Mouse (Mus musculus): Measurements from ENCODE around the gene Fosl1. TPM values are rescaled to one million over a fixed set of nuclear protein-coding genes. Genes with fewer than 3 reads are reported as not detected.
A peak's percentile ranks its signal among the peaks of the same experiment; 100 is the strongest.

Gene Fosl1
- polyA plus RNA-seq, 1 experiment from 2014 or later: not detected

DNA sequence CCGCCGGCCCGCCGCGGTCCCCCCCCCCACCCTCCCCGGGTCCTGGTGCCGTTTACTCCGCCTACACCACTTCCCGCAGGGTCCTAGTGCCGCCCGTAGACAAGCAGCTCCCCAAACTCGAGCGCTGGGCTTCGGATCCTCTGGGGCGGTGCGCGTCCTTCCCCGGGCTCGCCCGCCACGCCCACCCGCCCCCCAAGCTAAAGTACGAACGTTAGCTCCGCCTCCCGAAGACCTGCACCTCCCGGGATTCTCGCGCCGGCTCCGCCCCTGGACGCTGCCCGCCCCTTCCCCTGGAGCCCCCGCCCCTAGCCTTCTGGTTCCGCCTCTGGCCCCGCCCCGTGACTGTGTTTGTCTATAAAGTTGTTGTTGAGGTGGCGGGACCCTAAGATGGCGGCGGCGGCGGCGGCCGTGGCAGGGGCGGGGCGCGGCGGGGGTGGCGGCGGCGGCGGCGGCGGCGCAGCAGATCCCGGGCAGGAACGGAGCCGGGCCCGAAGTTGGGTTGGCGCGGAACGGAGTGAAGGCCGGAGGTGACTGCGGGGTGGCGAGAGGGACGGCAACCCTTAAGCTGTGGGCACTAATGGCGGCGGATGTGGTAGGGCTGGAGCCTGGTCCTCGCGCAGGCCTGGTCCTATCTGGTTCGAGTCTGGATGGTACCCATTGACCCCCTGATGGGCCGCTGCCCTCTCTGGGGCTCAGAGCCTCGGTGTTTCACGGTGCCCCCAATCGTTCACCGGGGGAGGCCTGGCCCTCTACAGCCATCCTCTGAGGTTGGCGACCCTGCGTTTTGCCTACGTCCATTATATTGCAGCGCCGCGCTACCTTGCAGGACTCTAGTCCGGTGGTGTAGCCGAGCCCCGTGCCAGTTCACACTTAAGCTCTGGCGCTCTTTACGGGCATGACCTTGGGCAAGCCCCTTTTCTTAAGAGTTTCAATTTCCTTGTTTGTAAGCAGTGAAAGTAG lies 22.3 kb upstream of the Fosl1 start, which contains the start of the genes Drap1 and AI837181:
Drap1 (minus strand) TSS at position 198 of the 960 bp plus-strand sequence.
AI837181 (plus strand) TSS at position 363 of the 960 bp plus-strand sequence.
- peak; percentile 91 for ATAC-seq (ENCODE audit: insufficient number of reproducible peaks, low FRiP score)
- under 1% methylated on average over 77 of the region's 87 CpGs for WGBS
- H3K9me3 ChIP-seq (replicated peaks): no peaks in the 10 kb centered on the region
- H3K27me3 ChIP-seq (replicated peaks): no peaks in the 10 kb centered on the region
- H3K9ac ChIP-seq: peak within 1 kb of the TSS; percentile 91
- peak within 1 kb of the TSS; percentile 89 for H3K4me3 ChIP-seq
- peaks cover 29% of the 10 kb centered on the region for H3K4me1 ChIP-seq (replicated peaks)
- H3K4me2 ChIP-seq: peak within 1 kb of the TSS; percentile 94
- H3K36me3 ChIP-seq: peaks cover 50% of the 10 kb centered on the region
- H3K27ac ChIP-seq (ENCODE audit: poor library complexity, severe bottlenecking): peak within 1 kb of the TSS; percentile 91

DNA sequence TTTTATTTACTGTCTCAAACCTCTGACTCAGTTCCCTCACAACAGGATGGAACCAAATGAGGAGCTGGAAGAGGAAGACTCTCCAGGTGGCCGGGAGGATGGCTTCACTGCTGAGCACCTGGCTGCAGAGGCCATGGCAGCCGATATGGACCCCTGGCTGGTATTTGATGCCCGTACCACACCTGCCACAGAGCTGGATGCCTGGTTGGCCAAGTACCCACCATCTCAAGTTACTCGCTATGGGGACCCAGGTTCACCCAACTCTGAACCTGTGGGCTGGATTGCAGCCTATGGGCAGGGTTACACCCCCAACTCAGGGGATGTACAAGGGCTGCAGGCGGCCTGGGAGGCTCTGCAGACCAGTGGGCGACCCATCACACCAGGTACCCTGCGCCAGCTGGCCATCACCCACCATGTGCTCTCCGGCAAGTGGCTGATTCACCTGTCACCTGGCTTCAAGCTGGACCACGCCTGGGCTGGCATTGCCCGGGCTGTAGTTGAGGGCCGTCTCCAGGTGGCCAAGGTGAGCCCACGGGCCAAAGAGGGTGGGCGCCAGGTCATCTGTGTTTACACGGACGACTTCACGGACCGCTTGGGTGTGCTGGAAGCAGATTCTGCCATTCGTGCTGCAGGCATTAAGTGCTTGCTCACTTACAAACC lies 21.3 kb upstream of the Fosl1 start:
- Histone ChIP-seq H3K4me2 (peak overlapping the region; percentile 83), H3K4me3 (peak overlapping the region; percentile 89)

DNA sequence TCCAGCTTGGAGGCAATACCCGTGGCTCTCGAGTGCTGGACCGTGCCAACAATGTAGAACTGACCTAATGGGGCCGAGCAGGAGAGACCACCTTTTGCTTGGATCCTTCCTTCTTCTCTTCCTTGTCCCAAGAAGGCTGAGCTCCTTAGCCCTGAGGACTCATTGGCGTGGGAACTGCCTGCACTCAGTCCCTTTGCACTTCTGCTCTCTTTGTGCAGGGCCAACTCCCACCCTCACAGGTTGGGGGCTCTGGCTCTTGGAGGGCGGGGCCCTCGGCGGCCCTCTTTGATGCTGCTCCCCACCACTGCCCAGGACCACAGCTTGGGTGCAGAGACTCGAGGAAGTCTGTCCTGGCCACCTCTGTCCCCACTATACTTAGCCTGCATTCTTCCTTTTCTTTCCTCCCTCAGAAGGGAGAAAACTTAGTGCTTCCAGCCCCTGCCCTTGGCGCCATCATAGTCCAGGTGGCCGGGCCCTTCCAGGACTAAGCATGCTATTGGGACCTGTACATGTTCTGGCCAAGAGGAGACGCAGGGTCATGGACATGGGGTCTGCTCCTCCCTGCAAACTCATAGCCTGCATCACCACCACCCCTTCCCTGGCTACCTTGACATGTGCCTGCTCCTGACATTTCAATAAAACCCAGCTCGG lies 20.6 kb upstream of the Fosl1 start:
- Histone ChIP-seq H3K4me2 (peak overlapping the region; percentile 83; the same call in 1 of the 2 replicates), H3K4me3 (peak overlapping the region; percentile 89), H3K27me3 (replicated peaks) (no peaks in the 10 kb centered on the region), H3K9me3 (replicated peaks) (no peaks in the 10 kb centered on the region), H3K27ac (ENCODE audit: poor library complexity, severe bottlenecking) (no peak overlapping the region), H3K36me3 (peaks cover 35% of the 10 kb centered on the region), H3K9ac (no peak overlapping the region), H3K4me1 (replicated peaks) (peaks cover 29% of the 10 kb centered on the region)
- WGBS: 92% methylated on average over 13 of the region's 13 CpGs
- no peak for ATAC-seq (ENCODE audit: insufficient number of reproducible peaks, low FRiP score)

More for the DNA sequence above, 21.3 kb upstream of the Fosl1 start:
- Histone ChIP-seq H3K27ac (ENCODE audit: poor library complexity, severe bottlenecking) (peak overlapping the region; percentile 81; the same call in 1 of the 2 replicates), H3K4me1 (replicated peaks) (peaks cover 29% of the 10 kb centered on the region), H3K36me3 (peaks cover 40% of the 10 kb centered on the region), H3K27me3 (replicated peaks) (no peaks in the 10 kb centered on the region), H3K9me3 (replicated peaks) (no peaks in the 10 kb centered on the region), H3K9ac (peak overlapping the region; percentile 89)
- WGBS: 90% methylated on average over 18 of the region's 18 CpGs
- ATAC-seq (ENCODE audit: insufficient number of reproducible peaks, low FRiP score): no peak

DNA sequence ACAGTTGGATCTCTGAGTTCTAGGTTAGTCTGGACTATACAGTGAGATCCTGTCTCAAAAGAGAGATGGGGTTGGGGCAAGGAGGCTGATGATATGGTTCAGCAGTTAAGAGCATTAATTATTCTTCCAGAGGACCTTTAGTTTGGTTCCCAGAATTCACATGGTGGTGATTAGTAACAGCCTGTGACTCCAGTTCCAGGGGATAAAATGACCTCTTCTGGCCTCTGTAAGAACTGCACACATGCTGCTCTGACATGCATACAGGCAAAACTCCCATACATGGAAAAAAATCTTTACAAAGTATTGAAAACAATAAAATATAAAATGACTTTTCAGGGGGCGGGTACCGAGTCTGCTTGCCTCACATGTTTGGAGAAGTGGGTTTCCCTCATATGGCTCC lies 19.3 kb upstream of the Fosl1 start:
- H3K4me1 ChIP-seq (replicated peaks): peaks cover 30% of the 10 kb centered on the region
- no peak overlapping the region for H3K9ac ChIP-seq
- H3K36me3 ChIP-seq: peaks cover 23% of the 10 kb centered on the region
- no peak for ATAC-seq (ENCODE audit: insufficient number of reproducible peaks, low FRiP score)
- no peak overlapping the region for H3K4me2 ChIP-seq
- WGBS: 83% methylated on average over 2 of the region's 2 CpGs
- H3K27ac ChIP-seq (ENCODE audit: poor library complexity, severe bottlenecking): no peak overlapping the region
- no peak overlapping the region for H3K4me3 ChIP-seq
- H3K27me3 ChIP-seq (replicated peaks): no peaks in the 10 kb centered on the region
- H3K9me3 ChIP-seq (replicated peaks): no peaks in the 10 kb centered on the region

DNA sequence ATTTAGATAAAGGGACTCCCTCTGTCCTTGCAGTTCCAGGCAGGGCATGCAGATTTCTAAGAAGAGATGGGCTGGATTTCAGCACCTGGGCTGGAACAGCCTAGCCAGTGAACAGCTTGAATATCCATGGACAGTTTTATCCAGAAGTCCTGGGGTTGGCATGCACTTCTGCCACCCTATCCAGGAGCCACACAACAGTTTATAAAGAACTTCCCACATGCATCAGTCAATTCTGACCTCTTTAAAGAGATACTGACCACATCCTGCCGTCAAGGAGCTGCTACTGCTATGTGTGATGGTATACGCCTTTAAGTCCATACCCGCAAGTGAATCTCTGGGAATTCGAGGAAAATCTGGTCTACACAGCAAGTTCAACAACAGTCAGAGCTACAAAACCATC lies 18.1 kb upstream of the Fosl1 start:
- 73% methylated on average over 4 of the region's 4 CpGs for WGBS
- H3K4me1 ChIP-seq (replicated peaks): peaks cover 31% of the 10 kb centered on the region
- no peak overlapping the region for H3K4me2 ChIP-seq
- no peak overlapping the region for H3K4me3 ChIP-seq
- no peak overlapping the region for H3K9ac ChIP-seq
- peaks cover 18% of the 10 kb centered on the region for H3K36me3 ChIP-seq
- ATAC-seq (ENCODE audit: insufficient number of reproducible peaks, low FRiP score): no peak
- H3K27ac ChIP-seq (ENCODE audit: poor library complexity, severe bottlenecking): no peak overlapping the region
- H3K9me3 ChIP-seq (replicated peaks): no peaks in the 10 kb centered on the region
- no peaks in the 10 kb centered on the region for H3K27me3 ChIP-seq (replicated peaks)

DNA sequence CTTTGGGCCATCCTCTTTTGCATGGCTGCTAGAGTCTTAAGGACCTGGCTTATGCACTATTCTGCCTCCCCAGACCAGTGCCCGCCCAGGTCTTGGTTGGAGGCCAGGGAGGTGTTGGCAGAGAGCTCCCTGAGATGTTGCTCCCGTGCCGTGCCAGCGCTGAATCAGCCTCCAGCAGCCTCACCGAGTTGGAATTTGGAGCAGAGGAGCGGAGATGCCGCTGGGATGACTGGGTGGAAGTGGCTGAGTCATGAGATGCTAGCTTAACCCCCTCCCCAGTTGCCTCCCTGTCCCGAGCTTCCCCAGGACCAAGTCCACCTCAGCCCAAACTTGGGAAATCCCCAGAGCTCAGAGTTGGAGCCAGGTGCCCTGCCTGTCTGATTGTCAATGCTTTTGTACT lies 17.5 kb upstream of the Fosl1 start:
- WGBS: 69% methylated on average over 8 of the region's 8 CpGs

DNA sequence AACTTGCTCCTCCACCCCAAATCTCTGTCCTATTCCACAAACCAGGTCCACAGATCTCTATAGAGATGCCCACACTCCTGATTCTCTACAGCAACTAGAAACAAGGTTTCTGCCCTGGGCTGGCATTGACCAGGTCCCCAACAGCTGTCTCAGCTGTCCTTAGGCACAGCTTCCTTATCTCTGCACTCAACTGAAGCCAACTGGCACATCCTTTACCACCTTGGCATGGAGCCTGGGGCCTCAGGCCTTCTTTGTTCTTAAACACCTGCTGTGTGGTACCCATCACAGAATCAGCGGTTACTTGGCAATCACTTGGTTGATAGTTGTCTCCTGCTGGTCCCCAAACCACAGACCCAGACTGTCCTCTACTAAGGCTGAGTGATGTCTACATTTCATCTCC lies 16.9 kb upstream of the Fosl1 start:
- Histone ChIP-seq H3K9ac (no peak overlapping the region), H3K36me3 (peaks cover 18% of the 10 kb centered on the region), H3K27ac (ENCODE audit: poor library complexity, severe bottlenecking) (no peak overlapping the region), H3K4me1 (replicated peaks) (peaks cover 35% of the 10 kb centered on the region), H3K9me3 (replicated peaks) (no peaks in the 10 kb centered on the region), H3K27me3 (replicated peaks) (no peaks in the 10 kb centered on the region), H3K4me2 (no peak overlapping the region), H3K4me3 (no peak overlapping the region)
- 72% methylated on average over 1 of the region's 1 CpGs for WGBS
- no peak for ATAC-seq (ENCODE audit: insufficient number of reproducible peaks, low FRiP score)

More for the DNA sequence above, 17.5 kb upstream of the Fosl1 start:
- Histone ChIP-seq H3K9ac (no peak overlapping the region), H3K36me3 (peaks cover 18% of the 10 kb centered on the region), H3K4me1 (replicated peaks) (peaks cover 35% of the 10 kb centered on the region), H3K9me3 (replicated peaks) (no peaks in the 10 kb centered on the region), H3K27ac (ENCODE audit: poor library complexity, severe bottlenecking) (no peak overlapping the region), H3K4me2 (no peak overlapping the region), H3K27me3 (replicated peaks) (no peaks in the 10 kb centered on the region), H3K4me3 (no peak overlapping the region)
- no peak for ATAC-seq (ENCODE audit: insufficient number of reproducible peaks, low FRiP score)

DNA sequence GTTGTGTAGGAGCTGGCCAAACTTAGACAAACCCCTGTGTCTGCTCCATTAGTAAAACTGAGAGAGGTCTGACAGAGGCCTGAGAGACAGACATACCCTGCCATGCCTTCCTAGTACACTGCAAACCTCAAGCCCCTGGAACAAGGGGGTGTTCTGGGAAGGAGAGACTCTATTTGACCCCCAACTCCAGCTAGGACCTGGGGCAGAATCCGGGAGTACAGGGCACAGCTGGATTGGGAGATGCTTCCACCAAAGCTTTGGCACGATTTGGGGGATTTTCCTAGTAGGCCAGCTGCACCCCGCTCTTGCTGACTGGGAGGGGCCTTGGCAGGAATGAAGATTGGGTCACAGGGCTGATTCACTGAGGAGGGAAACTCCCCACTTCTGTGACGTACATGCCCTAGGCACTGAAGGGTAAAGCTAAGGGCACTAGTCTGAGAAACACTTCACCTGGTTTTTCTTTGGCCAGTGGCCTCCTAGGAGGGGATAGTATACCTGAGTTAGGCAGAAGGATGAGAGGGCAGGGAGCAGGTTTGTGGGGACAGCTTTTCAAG lies 15.4 kb upstream of the Fosl1 start:
- H3K9me3 ChIP-seq (replicated peaks): no peaks in the 10 kb centered on the region
- H3K36me3 ChIP-seq: peaks cover 7% of the 10 kb centered on the region
- H3K27ac ChIP-seq (ENCODE audit: poor library complexity, severe bottlenecking): no peak overlapping the region
- no peak overlapping the region for H3K4me2 ChIP-seq
- WGBS: 77% methylated on average over 4 of the region's 4 CpGs
- H3K9ac ChIP-seq: no peak overlapping the region
- H3K4me3 ChIP-seq: no peak overlapping the region
- H3K4me1 ChIP-seq (replicated peaks): peaks cover 20% of the 10 kb centered on the region
- no peaks in the 10 kb centered on the region for H3K27me3 ChIP-seq (replicated peaks)
- ATAC-seq (ENCODE audit: insufficient number of reproducible peaks, low FRiP score): no peak

DNA sequence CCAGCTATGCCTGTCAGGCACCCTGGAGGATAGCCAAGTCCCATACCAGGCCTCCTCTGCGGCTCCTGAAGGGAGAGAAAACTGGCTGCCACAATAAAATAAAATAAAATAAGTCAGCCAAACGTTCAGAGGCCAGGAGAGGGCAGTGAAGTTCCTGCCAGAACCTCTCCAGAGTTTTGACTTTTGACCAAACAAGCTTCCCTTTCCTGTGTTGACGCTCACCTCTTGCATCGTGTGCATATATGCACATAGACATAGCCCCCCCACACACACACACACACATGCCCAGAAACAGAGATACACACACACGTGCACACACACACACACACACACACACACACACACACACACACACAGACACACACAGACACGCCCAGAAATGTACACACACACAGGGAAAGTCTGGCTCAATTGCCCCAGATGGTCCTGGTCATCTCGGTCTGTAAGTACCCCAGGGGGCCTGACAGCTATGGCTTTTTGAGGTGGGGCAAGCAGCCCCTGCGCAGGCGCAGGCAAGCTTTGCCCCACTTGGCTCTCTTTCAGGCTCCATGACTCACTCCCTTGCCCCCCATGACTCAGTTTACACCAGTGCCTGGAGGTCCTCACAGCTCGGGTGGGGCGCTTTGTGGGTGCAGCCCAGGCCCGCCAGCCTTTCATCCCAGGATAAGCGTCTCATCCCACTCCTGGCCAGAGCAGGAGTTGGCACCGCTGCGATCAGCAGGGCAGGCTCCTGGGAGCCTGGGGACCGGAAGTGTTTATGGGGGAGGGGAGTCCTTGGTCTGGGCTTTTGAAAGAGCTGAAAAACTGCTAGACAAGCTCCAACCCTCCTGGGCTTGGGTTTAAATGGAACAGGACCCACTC lies 14.1 kb upstream of the Fosl1 start:
- H3K4me3 ChIP-seq: peak overlapping the region; percentile 43
- H3K4me2 ChIP-seq: peak overlapping the region; percentile 90
- peak overlapping the region; percentile 67 for H3K27ac ChIP-seq (ENCODE audit: poor library complexity, severe bottlenecking)
- H3K36me3 ChIP-seq: no peaks in the 10 kb centered on the region
- WGBS: 8% methylated on average over 16 of the region's 16 CpGs
- no peaks in the 10 kb centered on the region for H3K27me3 ChIP-seq (replicated peaks)
- ATAC-seq (ENCODE audit: insufficient number of reproducible peaks, low FRiP score): peak; percentile 46; the same call in 1 of the 2 replicates
- peak overlapping the region; percentile 71 for H3K9ac ChIP-seq
- H3K4me1 ChIP-seq (replicated peaks): peaks cover 20% of the 10 kb centered on the region
- no peaks in the 10 kb centered on the region for H3K9me3 ChIP-seq (replicated peaks)

DNA sequence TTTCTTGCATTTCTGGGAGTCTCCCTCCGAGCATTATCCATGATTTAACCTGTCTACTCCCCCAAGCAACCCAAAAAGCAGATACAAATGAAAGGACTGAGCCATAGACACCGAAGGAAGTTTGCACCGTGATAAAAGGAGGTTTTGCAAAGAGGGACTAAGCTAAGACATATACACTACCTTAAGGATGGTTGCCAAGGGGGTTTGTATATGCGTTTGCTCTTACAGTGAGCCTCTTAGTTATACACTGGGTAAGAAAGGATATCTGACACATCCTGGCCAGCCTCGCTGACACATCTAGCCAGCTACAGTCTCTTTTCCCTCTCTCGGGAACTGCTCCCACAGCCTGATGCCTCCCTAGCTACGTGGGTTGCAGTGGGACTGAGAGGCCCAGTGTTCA lies 13.4 kb upstream of the Fosl1 start:
- H3K27ac ChIP-seq (ENCODE audit: poor library complexity, severe bottlenecking): peak overlapping the region; percentile 67
- H3K9ac ChIP-seq: peak overlapping the region; percentile 71
- no peak for ATAC-seq (ENCODE audit: insufficient number of reproducible peaks, low FRiP score)
- peak overlapping the region; percentile 43; the same call in 1 of the 2 replicates for H3K4me3 ChIP-seq
- no peaks in the 10 kb centered on the region for H3K36me3 ChIP-seq
- H3K27me3 ChIP-seq (replicated peaks): no peaks in the 10 kb centered on the region
- peak overlapping the region; percentile 90 for H3K4me2 ChIP-seq
- H3K9me3 ChIP-seq (replicated peaks): no peaks in the 10 kb centered on the region
- WGBS: 49% methylated on average over 7 of the region's 7 CpGs
- H3K4me1 ChIP-seq (replicated peaks): peaks cover 20% of the 10 kb centered on the region

Measured in heart, embryonic 12.5 days (tissue).